Mouse (Mus musculus) heart, embryonic 14.5 days (tissue): ENCODE measurements around the gene Gm5591. TPM values are rescaled to one million over a fixed set of nuclear protein-coding genes. Genes with fewer than 3 reads are reported as not detected.
"Not testable (repeated sequence)": the region's sequence is repeated elsewhere in the genome, so short reads cannot be mapped to it uniquely, and the experiment has no call there.

Experiments
- ATAC-seq: fragments of 200-750 bp; cut with Nextera tagmentation; 2 replicates; pipeline ENCODE4 v1.8.0; 2017; ENCODE audit warnings: low read depth, moderate TSS enrichment; ENCODE audit not compliant: insufficient number of reproducible peaks, insufficient read depth, low FRiP score
- H3K27ac ChIP-seq, 2 experiments: fragments of 200-500 bp in 1 of 2; fragments of 300-500 bp in 1 of 2; sonication (generic) in 1 of 2; replicated peaks in 1 of 2; 2 replicates each; pipeline ENCODE4 v1.5.1; 2012 to 2014; ENCODE audit warnings: low read depth in 2 of 2, low read length in 2 of 2, control low read depth in 1 of 2, mild to moderate bottlenecking in 1 of 2, mixed read lengths in 1 of 2; ENCODE audit not compliant: control insufficient read depth in 1 of 2, insufficient read depth in 1 of 2
- H3K27me3 ChIP-seq: fragments of 300-500 bp; sonication (generic); 2 replicates; pipeline ENCODE4 v1.6.1; 2014; ENCODE audit warnings: mild to moderate bottlenecking, low read length, control low read depth; ENCODE audit not compliant: control insufficient read depth, insufficient read depth
- H3K36me3 ChIP-seq: fragments of 300-500 bp; sonication (generic); 2 replicates; pipeline ENCODE4 v1.6.1; 2014; ENCODE audit warnings: mild to moderate bottlenecking, control low read depth, low read length, mixed read lengths; ENCODE audit not compliant: control insufficient read depth, insufficient read depth
- H3K4me1 ChIP-seq, 2 experiments: fragments of 200-500 bp in 1 of 2; fragments of 300-500 bp in 1 of 2; sonication (generic) in 1 of 2; 2 replicates each; pipeline ENCODE4 v1.6.1; 2012 to 2014; ENCODE audit warnings: low read length in 2 of 2, control low read depth in 1 of 2, mixed read lengths in 1 of 2; ENCODE audit not compliant: control insufficient read depth in 2 of 2, insufficient read depth in 2 of 2
- H3K4me2 ChIP-seq: fragments of 300-500 bp; sonication (generic); 2 replicates; pipeline ENCODE4 v1.6.1; 2014; ENCODE audit warnings: mild to moderate bottlenecking, low read length
- H3K4me3 ChIP-seq, 2 experiments: fragments of 200-500 bp in 1 of 2; fragments of 300-500 bp in 1 of 2; sonication (generic) in 1 of 2; 2 replicates each; pipeline ENCODE4 v1.5.1; 2012 to 2014; ENCODE audit warnings: low read length in 2 of 2, mild to moderate bottlenecking in 2 of 2, control low read depth in 1 of 2, low read depth in 1 of 2, moderate library complexity in 1 of 2; ENCODE audit not compliant: control insufficient read depth in 1 of 2, insufficient read depth in 1 of 2
- H3K9ac ChIP-seq: fragments of 300-500 bp; sonication (generic); 2 replicates; pipeline ENCODE4 v1.6.1; 2014; ENCODE audit warnings: mild to moderate bottlenecking, low read length
- H3K9me3 ChIP-seq: fragments of 300-500 bp; sonication (generic); 2 replicates; pipeline ENCODE4 v1.6.1; 2016; ENCODE audit warnings: low read length, control low read depth; ENCODE audit not compliant: control insufficient read depth
- WGBS: fragments of 180-500 bp; shearing (Covaris S2); extraction: QIAGEN DNeasy Blood & Tissue Kit; methylation state at CpG from one replicate; pipeline ENCODE4 v1.1.7; 2014; 5-methylcytosine and 5-hydroxymethylcytosine counted together
- polyA plus RNA-seq: library from polyadenylated mRNA; unstranded; fragments of >200 nt; fragmentation: Nextera tagmentation; extraction: Ambion mirVana; gene quantifications from 2 replicates; pipeline ENCODE4 v1.2.1, GENCODE M21; 2014

The Gm5591 gene
- polyA plus RNA-seq = not detected in 2 replicates

DNA sequence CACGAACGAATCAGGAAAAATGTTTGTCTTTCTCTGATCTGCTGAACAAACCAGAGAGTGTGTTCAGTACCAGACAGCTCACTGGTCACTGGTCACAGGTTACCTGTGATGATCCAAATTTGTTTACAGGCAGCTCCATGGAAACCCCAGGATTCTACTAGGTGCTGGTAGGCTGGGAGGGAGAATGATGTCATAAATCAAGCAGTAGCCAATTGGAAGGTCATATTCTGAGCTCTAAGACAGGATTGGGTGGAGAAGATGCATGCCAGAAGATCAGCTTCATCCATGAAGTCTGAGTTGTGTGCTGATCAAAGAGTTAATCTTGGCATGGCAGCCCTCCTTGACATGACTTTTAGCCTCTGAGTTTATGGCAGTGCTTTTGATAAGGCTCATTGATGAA, at the start of gene Gm5591:
Gene Gm5591, minus strand, starts transcription at position 101 of the 400 bp plus-strand sequence.
- H3K4me2 ChIP-seq, H3K9ac ChIP-seq, ATAC-seq, H3K9me3 ChIP-seq, H3K4me3 ChIP-seq, H3K36me3 ChIP-seq, H3K27me3 ChIP-seq, H3K4me1 ChIP-seq, H3K27ac ChIP-seq: not testable (repeated sequence)
- 72% methylated on average over 2 of the region's 2 CpGs for WGBS

DNA sequence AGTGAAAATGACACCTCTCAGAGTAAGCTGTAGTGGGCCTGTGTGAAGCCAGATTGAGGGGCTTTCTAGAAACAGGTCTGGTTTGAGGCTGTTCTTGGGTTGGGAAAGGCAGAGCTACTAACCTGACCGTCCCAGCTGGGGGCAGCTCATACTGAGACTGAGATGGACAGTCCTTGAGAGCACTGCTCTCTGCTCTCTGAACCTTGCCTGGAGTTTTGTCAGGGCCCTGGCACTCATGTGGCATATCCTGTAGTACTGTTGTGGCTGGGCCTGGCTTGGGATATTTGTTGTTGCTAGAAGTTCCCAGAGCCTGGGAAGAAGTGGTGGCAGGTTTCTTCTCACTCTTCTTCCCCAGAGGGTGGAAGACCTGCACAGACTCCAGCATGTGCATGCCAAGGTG, 39.5 kb downstream of the Gm5591 start:
- 58% methylated on average over 1 of the region's 1 CpGs for WGBS
- H3K4me1 ChIP-seq, H3K36me3 ChIP-seq, H3K9ac ChIP-seq, ATAC-seq, H3K9me3 ChIP-seq, H3K4me3 ChIP-seq, H3K27me3 ChIP-seq, H3K27ac ChIP-seq, H3K4me2 ChIP-seq: not testable (repeated sequence)
